Mouse (Mus musculus): ENCODE data around the gene Ifna11. TPM values are rescaled to one million over a fixed set of nuclear protein-coding genes. Genes with fewer than 3 reads are reported as not detected.
"Not testable (repeated sequence)": the region's sequence is repeated elsewhere in the genome, so short reads cannot be mapped to it uniquely, and the experiment has no call there.

Ifna11 gene
- total RNA-seq (2017), result not detected in 2 replicates

DNA sequence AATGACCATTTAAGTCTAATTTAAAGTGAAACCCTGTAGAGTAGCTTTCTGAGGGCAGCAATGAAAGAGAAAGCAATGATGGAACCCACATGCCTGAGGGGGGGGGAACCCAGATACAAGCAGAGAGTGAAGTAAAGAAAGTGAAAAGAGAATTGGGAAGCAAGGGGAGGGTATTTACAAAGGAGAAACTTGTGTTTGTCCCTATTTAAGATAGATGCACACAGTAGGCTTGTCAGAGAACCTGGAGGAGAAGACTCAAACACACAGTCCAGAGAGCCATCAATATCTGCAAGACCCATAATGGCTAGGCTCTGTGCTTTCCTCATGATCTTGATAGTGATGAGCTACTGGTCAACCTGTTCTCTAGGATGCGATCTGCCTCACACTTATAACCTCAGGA lies at the start of gene Ifna11:
Gene Ifna11 (plus strand): TSS at position 301 of the 400 bp plus-strand sequence.
- no peak for ATAC-seq (ENCODE audit: extremely low read depth, insufficient number of reproducible peaks, low FRiP score, poor library complexity, severe bottlenecking)

DNA sequence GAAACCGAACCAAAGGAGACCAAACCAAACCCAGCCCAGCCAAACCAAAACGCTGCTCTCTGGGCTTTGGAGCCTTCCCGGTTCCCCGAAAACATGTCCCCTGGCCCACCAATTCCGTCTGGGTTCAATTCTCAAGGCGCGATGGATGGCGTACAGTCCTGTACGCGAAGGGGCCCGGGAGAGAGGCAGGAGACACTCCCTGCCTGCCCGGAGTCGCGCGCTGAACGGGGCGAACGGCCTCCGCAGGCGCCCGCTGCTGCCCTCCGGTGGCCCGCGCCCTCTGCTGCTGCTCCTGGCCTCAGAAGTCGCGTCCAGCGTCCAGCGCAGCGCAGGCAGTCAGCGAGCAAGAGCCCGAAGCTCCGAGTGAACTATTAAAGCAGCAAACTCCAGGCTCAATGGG lies 46.2 kb upstream of the Ifna11 start, which contains the start of gene Gm13290:
Gene Gm13290 (plus strand): TSS at position 301 of the 400 bp plus-strand sequence.
- ATAC-seq (ENCODE audit: extremely low read depth, insufficient number of reproducible peaks, low FRiP score, poor library complexity, severe bottlenecking), result not testable (repeated sequence)

DNA sequence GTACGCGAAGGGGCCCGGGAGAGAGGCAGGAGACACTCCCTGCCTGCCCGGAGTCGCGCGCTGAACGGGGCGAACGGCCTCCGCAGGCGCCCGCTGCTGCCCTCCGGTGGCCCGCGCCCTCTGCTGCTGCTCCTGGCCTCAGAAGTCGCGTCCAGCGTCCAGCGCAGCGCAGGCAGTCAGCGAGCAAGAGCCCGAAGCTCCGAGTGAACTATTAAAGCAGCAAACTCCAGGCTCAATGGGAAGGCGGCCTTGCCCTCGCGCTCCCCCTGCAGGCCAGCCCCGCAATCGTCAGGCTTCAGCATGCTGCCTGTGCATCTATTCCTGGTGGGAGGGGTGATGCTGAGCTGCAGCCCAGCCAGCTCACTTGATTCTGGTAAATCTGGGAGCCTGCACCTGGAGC lies 43.1 kb upstream of the Ifna11 start, which contains the start of gene Gm13289:
Gene Gm13289 (plus strand): TSS at position 301 of the 400 bp plus-strand sequence.
- not testable (repeated sequence) for ATAC-seq (ENCODE audit: extremely low read depth, insufficient number of reproducible peaks, low FRiP score, poor library complexity, severe bottlenecking)

DNA sequence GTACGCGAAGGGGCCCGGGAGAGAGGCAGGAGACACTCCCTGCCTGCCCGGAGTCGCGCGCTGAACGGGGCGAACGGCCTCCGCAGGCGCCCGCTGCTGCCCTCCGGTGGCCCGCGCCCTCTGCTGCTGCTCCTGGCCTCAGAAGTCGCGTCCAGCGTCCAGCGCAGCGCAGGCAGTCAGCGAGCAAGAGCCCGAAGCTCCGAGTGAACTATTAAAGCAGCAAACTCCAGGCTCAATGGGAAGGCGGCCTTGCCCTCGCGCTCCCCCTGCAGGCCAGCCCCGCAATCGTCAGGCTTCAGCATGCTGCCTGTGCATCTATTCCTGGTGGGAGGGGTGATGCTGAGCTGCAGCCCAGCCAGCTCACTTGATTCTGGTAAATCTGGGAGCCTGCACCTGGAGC lies 40.2 kb upstream of the Ifna11 start, which contains the start of gene Gm13272:
Gene Gm13272 (plus strand): TSS at position 301 of the 400 bp plus-strand sequence.
- ATAC-seq (ENCODE audit: extremely low read depth, insufficient number of reproducible peaks, low FRiP score, poor library complexity, severe bottlenecking), result not testable (repeated sequence)

DNA sequence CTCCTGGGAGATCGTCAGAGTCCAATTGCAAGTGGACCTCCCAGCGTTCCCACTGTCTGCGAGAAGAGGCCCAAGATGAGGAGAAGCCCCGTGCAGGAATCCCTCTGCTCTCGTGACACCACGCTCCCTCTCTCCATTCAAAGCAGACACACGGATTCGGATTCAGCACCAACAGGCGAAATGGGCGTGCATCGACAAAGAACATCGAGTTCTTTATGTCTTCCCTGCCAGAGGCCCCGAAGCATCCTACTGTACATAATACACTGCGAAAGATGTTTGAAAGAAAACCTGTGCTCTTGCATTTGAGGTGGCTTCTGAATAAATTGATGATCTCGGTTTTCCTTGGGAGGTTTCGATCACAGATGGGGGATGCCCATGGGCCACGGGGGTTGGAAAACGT lies 39.4 kb upstream of the Ifna11 start:
- not testable (repeated sequence) for ATAC-seq (ENCODE audit: extremely low read depth, insufficient number of reproducible peaks, low FRiP score, poor library complexity, severe bottlenecking)

DNA sequence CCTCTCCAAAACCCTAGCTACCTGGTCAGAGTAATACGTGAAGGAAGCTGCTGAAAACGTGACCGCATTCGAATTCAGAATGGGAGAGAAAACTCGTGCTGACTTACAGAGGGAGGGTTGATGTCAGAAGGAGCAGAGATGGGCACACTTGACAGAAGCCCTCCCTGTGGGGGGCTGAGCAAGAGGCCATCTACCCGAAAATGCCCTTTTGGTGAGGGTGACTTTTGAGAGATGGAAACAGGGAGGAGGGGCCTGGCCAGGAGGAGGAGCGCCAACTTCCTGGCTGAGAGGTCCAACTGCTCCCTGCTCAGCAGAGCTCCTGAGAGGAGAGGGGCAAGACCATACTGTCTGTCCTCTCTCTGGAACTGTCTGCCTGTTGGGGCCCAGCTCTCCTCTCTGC lies 37.9 kb upstream of the Ifna11 start, which contains the start of gene Ifnz:
Gene Ifnz (plus strand): TSS at position 301 of the 400 bp plus-strand sequence.
- ATAC-seq (ENCODE audit: extremely low read depth, insufficient number of reproducible peaks, low FRiP score, poor library complexity, severe bottlenecking), result not testable (repeated sequence)

DNA sequence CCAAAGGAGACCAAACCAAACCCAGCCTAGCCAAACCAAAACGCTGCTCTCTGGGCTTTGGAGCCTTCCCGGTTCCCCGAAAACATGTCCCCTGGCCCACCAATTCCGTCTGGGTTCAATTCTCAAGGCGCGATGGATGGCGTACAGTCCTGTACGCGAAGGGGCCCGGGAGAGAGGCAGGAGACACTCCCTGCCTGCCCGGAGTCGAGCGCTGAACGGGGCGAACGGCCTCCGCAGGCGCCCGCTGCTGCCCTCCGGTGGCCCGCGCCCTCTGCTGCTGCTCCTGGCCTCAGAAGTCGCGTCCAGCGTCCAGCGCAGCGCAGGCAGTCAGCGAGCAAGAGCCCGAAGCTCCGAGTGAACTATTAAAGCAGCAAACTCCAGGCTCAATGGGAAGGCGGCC lies 37.4 kb upstream of the Ifna11 start:
- not testable (repeated sequence) for ATAC-seq (ENCODE audit: extremely low read depth, insufficient number of reproducible peaks, low FRiP score, poor library complexity, severe bottlenecking)

DNA sequence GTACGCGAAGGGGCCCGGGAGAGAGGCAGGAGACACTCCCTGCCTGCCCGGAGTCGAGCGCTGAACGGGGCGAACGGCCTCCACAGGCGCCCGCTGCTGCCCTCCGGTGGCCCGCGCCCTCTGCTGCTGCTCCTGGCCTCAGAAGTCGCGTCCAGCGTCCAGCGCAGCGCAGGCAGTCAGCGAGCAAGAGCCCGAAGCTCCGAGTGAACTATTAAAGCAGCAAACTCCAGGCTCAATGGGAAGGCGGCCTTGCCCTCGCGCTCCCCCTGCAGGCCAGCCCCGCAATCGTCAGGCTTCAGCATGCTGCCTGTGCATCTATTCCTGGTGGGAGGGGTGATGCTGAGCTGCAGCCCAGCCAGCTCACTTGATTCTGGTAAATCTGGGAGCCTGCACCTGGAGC lies 34.4 kb upstream of the Ifna11 start, which contains the start of gene Gm13276:
Gene Gm13276 (plus strand): TSS at position 301 of the 400 bp plus-strand sequence.
- ATAC-seq (ENCODE audit: extremely low read depth, insufficient number of reproducible peaks, low FRiP score, poor library complexity, severe bottlenecking), result not testable (repeated sequence)

DNA sequence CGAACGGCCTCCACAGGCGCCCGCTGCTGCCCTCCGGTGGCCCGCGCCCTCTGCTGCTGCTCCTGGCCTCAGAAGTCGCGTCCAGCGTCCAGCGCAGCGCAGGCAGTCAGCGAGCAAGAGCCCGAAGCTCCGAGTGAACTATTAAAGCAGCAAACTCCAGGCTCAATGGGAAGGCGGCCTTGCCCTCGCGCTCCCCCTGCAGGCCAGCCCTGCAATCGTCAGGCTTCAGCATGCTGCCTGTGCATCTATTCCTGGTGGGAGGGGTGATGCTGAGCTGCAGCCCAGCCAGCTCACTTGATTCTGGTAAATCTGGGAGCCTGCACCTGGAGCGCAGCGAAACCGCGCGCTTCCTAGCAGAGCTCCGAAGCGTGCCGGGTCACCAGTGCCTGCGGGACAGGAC lies 31.4 kb upstream of the Ifna11 start, which contains the start of gene Gm13277:
Gene Gm13277 (plus strand): TSS at position 231 of the 400 bp plus-strand sequence.
- ATAC-seq (ENCODE audit: extremely low read depth, insufficient number of reproducible peaks, low FRiP score, poor library complexity, severe bottlenecking), result not testable (repeated sequence)

DNA sequence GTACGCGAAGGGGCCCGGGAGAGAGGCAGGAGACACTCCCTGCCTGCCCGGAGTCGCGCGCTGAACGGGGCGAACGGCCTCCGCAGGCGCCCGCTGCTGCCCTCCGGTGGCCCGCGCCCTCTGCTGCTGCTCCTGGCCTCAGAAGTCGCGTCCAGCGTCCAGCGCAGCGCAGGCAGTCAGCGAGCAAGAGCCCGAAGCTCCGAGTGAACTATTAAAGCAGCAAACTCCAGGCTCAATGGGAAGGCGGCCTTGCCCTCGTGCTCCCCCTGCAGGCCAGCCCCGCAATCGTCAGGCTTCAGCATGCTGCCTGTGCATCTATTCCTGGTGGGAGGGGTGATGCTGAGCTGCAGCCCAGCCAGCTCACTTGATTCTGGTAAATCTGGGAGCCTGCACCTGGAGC lies 28.5 kb upstream of the Ifna11 start, which contains the start of gene Gm13278:
Gene Gm13278 (plus strand): TSS at position 301 of the 400 bp plus-strand sequence.
- not testable (repeated sequence) for ATAC-seq (ENCODE audit: extremely low read depth, insufficient number of reproducible peaks, low FRiP score, poor library complexity, severe bottlenecking)

DNA sequence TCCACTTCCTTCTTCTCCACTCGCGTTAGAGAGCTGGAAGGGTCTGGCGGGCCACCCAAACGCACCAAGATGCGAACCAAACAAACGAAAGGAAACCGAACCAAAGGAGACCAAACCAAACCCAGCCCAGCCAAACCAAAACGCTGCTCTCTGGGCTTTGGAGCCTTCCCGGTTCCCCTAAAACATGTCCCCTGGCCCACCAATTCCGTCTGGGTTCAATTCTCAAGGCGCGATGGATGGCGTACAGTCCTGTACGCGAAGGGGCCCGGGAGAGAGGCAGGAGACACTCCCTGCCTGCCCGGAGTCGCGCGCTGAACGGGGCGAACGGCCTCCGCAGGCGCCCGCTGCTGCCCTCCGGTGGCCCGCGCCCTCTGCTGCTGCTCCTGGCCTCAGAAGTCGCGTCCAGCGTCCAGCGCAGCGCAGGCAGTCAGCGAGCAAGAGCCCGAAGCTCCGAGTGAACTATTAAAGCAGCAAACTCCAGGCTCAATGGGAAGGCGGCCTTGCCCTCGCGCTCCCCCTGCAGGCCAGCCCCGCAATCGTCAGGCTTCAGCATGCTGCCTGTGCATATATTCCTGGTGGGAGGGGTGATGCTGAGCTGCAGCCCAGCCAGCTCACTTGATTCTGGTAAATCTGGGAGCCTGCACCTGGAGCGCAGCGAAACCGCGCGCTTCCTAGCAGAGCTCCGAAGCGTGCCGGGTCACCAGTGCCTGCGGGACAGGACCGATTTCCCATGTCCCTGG lies 25.7 kb upstream of the Ifna11 start, which contains the start of gene Gm13275:
Gene Gm13275 (plus strand): TSS at position 552 of the 740 bp plus-strand sequence.
- ATAC-seq (ENCODE audit: extremely low read depth, insufficient number of reproducible peaks, low FRiP score, poor library complexity, severe bottlenecking), result not testable (repeated sequence)

DNA sequence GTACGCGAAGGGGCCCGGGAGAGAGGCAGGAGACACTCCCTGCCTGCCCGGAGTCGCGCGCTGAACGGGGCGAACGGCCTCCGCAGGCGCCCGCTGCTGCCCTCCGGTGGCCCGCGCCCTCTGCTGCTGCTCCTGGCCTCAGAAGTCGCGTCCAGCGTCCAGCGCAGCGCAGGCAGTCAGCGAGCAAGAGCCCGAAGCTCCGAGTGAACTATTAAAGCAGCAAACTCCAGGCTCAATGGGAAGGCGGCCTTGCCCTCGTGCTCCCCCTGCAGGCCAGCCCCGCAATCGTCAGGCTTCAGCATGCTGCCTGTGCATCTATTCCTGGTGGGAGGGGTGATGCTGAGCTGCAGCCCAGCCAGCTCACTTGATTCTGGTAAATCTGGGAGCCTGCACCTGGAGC lies 22.7 kb upstream of the Ifna11 start, which contains the start of gene Gm13279:
Gene Gm13279 (plus strand): TSS at position 301 of the 400 bp plus-strand sequence.
- ATAC-seq (ENCODE audit: extremely low read depth, insufficient number of reproducible peaks, low FRiP score, poor library complexity, severe bottlenecking), result not testable (repeated sequence)

DNA sequence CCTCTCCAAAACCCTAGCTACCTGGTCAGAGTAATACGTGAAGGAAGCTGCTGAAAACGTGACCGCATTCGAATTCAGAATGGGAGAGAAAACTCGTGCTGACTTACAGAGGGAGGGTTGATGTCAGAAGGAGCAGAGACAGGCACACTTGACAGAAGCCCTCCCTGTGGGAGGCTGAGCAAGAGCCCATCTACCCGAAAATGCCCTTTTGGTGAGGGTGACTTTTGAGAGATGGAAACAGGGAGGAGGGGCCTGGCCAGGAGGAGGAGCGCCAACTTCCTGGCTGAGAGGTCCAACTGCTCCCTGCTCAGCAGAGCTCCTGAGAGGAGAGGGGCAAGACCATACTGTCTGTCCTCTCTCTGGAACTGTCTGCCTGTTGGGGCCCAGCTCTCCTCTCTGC lies 20.4 kb upstream of the Ifna11 start, which contains the start of gene Gm13285:
Gene Gm13285 (plus strand): TSS at position 301 of the 400 bp plus-strand sequence.
- ATAC-seq (ENCODE audit: extremely low read depth, insufficient number of reproducible peaks, low FRiP score, poor library complexity, severe bottlenecking), result not testable (repeated sequence)

DNA sequence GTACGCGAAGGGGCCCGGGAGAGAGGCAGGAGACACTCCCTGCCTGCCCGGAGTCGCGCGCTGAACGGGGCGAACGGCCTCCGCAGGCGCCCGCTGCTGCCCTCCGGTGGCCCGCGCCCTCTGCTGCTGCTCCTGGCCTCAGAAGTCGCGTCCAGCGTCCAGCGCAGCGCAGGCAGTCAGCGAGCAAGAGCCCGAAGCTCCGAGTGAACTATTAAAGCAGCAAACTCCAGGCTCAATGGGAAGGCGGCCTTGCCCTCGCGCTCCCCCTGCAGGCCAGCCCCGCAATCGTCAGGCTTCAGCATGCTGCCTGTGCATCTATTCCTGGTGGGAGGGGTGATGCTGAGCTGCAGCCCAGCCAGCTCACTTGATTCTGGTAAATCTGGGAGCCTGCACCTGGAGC lies 16.8 kb upstream of the Ifna11 start, which contains the start of gene Gm13287:
Gene Gm13287 (plus strand): TSS at position 301 of the 400 bp plus-strand sequence.
- not testable (repeated sequence) for ATAC-seq (ENCODE audit: extremely low read depth, insufficient number of reproducible peaks, low FRiP score, poor library complexity, severe bottlenecking)

DNA sequence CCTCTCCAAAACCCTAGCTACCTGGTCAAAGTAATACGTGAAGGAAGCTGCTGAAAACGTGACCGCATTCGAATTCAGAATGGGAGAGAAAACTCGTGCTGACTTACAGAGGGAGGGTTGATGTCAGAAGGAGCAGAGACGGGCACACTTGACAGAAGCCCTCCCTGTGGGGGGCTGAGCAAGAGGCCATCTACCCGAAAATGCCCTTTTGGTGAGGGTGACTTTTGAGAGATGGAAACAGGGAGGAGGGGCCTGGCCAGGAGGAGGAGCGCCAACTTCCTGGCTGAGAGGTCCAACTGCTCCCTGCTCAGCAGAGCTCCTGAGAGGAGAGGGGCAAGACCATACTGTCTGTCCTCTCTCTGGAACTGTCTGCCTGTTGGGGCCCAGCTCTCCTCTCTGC lies 14.5 kb upstream of the Ifna11 start, which contains the start of gene Gm13288:
Gene Gm13288 (plus strand): TSS at position 301 of the 400 bp plus-strand sequence.
- ATAC-seq (ENCODE audit: extremely low read depth, insufficient number of reproducible peaks, low FRiP score, poor library complexity, severe bottlenecking), result not testable (repeated sequence)

DNA sequence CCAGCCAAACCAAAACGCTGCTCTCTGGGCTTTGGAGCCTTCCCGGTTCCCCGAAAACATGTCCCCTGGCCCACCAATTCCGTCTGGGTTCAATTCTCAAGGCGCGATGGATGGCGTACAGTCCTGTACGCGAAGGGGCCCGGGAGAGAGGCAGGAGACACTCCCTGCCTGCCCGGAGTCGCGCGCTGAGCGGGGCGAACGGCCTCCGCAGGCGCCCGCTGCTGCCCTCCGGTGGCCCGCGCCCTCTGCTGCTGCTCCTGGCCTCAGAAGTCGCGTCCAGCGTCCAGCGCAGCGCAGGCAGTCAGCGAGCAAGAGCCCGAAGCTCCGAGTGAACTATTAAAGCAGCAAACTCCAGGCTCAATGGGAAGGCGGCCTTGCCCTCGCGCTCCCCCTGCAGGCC lies 14.0 kb upstream of the Ifna11 start:
- ATAC-seq (ENCODE audit: extremely low read depth, insufficient number of reproducible peaks, low FRiP score, poor library complexity, severe bottlenecking), result not testable (repeated sequence)

DNA sequence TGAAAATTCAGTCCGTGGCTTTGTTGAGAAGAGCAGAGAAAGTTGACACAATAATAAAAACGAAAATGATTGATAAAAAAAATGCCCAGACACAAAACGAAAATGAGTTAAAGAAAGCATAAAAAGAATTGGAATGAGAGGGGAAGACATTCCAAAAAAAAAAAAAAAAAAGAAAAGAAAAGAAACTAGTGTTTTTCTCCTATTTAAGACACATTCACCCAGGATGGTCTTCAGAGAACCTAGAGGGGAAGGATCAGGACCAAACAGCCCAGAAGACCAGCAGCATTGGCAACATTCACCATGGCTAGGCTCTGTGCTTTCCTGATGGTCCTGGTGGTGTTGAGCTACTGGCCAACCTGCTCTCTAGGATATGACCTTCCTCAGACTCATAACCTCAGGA lies 3.8 kb upstream of the Ifna11 start, which contains the start of gene Ifna7:
Gene Ifna7 (plus strand): TSS at position 301 of the 400 bp plus-strand sequence.
- ATAC-seq (ENCODE audit: extremely low read depth, insufficient number of reproducible peaks, low FRiP score, poor library complexity, severe bottlenecking), result no peak

DNA sequence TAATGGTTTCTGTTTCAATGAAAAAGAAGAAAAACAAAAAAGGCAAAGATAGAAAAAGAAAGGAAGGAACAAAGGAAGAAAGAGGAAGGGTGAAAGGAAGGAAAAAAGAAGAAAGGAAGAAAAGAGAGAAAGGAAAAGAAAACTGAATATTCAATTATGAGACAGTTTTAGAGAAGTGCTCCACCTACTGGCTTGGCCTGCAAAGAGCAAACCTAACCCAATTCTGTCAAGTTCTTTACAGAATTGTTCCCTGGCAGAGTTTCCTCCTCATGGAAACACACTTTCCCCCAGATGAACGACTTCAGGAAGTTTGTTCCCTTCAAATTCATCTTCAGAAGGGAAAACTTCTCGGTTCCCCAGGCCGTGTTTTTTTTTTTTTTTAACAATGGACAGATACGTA lies 3.2 kb downstream of the Ifna11 start:
- no peak for ATAC-seq (ENCODE audit: extremely low read depth, insufficient number of reproducible peaks, low FRiP score, poor library complexity, severe bottlenecking)

DNA sequence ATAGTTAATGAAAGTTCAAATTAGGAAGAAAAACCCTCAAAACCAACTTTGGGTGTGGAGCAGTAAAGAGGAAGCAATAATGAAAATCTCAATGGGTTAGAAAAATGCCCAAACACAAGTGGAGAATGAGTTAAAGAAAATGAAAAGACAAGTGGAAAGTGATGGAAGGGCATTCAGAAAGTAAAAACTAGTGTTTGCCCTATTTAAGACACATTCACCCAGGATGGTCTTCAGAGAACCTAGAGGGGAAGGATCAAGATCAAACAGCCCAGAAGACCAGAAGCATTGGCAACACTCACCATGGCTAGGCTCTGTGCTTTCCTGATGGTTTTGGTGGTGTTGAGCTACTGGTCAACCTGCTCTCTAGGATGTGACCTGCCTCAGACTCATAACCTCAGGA lies 7.4 kb downstream of the Ifna11 start, which contains the start of gene Ifna6:
Gene Ifna6 (plus strand): TSS at position 301 of the 400 bp plus-strand sequence.
- not testable (repeated sequence) for ATAC-seq (ENCODE audit: extremely low read depth, insufficient number of reproducible peaks, low FRiP score, poor library complexity, severe bottlenecking)
